In genomic region chr1:186749675-186750283, GRCm38 (mm10) we compare ENCODE assay signal across 8 mouse cellular contexts. TPM values are rescaled to one million over a fixed set of nuclear protein-coding genes. Genes with fewer than 3 reads are reported as not detected.
A peak's percentile ranks its signal among the peaks of the same experiment; 100 is the strongest.
DNase-seq lines count a peak whose midpoint lies in the region; ATAC-seq and TF ChIP-seq lines count a peak whose summit lies in the region.

No protein-coding gene starts in this region.

- peak overlapping the region; percentile 72 for H3K4me2 ChIP-seq in forebrain, embryonic 16.5 days (ENCODE audit: low read length)
- H3K4me2 ChIP-seq in liver, embryonic 14.5 days (ENCODE audit: low read depth), result peak overlapping the region; percentile 81
- H3K4me2 ChIP-seq in stomach, postnatal 0 days (replicated peaks; ENCODE audit: low read depth), result peak overlapping the region; percentile 81

- peak overlapping the region; percentile 89 for H3K27ac ChIP-seq in left cerebral cortex, adult 2 months
- H3K27ac ChIP-seq in forebrain, embryonic 16.5 days (ENCODE audit: low read length), result peak overlapping the region; percentile 82; the same call in 1 of the 2 replicates
- H3K27ac ChIP-seq in liver, embryonic 14.5 days, result peak overlapping the region; percentile 19; the same call in 1 of the 2 replicates
- no peak overlapping the region for H3K27ac ChIP-seq in stomach, postnatal 0 days (replicated peaks)

- TF ChIP-seq CTCF in left cerebral cortex, adult 2 months (IDR thresholded peaks at IDR 0.05), result no peak
- no peak for TF ChIP-seq CTCF in liver, embryonic 14.5 days (IDR thresholded peaks at IDR 0.05; ENCODE audit: low read depth)
- no peak for TF ChIP-seq CTCF in stomach, postnatal 0 days (IDR thresholded peaks at IDR 0.05; ENCODE audit: low read depth)

- H3K36me3 ChIP-seq in forebrain, embryonic 16.5 days (ENCODE audit: control insufficient read depth, insufficient read depth), result no peaks in the 10 kb centered on the region
- no peaks in the 10 kb centered on the region for H3K36me3 ChIP-seq in liver, embryonic 14.5 days (replicated peaks; ENCODE audit: control insufficient read depth, insufficient read depth, low read depth)
- H3K36me3 ChIP-seq in stomach, postnatal 0 days (ENCODE audit: control insufficient read depth, insufficient read depth, low read length), result no peaks in the 10 kb centered on the region

- H3K4me1 ChIP-seq in forebrain, embryonic 16.5 days (replicated peaks; ENCODE audit: control insufficient read depth, insufficient read depth, low read length), result peaks cover 18% of the 10 kb centered on the region
- H3K4me1 ChIP-seq in liver, embryonic 14.5 days (replicated peaks; ENCODE audit: control insufficient read depth in 2 of 2, insufficient read depth in 2 of 2, low read length in 1 of 2), result peaks cover 3 to 5% of the 10 kb centered on the region in 2 experiments; a peak in 2 of 4 replicates
- H3K4me1 ChIP-seq in stomach, postnatal 0 days (replicated peaks; ENCODE audit: control insufficient read depth, insufficient read depth), result no peaks in the 10 kb centered on the region

- WGBS in forebrain, embryonic 16.5 days, result 33% methylated on average over 10 of the region's 10 CpGs
- 29% methylated on average over 10 of the region's 10 CpGs for WGBS in liver, embryonic 14.5 days (ENCODE audit: insufficient replicate concordance)
- 33% methylated on average over 10 of the region's 10 CpGs for WGBS in stomach, postnatal 0 days

- DNase-seq in left cerebral cortex, adult 2 months (ENCODE audit: extremely low spot score in 1 of 2, low spot score in 2 of 2), result no peak
- DNase-seq in left cerebral cortex, adult 18-20 months (ENCODE audit: low spot score in 2 of 2), result no peak
- peak; percentile 5 for DNase-seq in c-Kit-positive CD71-positive TER-119-negative erythroid progenitor cells, embryonic 14.5 days (ENCODE audit: low read depth)
- DNase-seq in liver, embryonic 14.5 days (ENCODE audit: low read depth in 3 of 3, low spot score in 3 of 3), result no peak
- DNase-seq in stomach, postnatal 0 days (ENCODE audit: low spot score), result no peak
- DNase-seq in ovary, postnatal 36 days (ENCODE audit: low spot score), result no peak
- no peak for DNase-seq in testis, postnatal 14 days (ENCODE audit: low spot score)

- H3K9ac ChIP-seq in forebrain, embryonic 16.5 days (replicated peaks; ENCODE audit: low read depth, low read length), result peak overlapping the region; percentile 95
- H3K9ac ChIP-seq in liver, embryonic 14.5 days (replicated peaks), result peak overlapping the region; percentile 77
- peak overlapping the region; percentile 84 for H3K9ac ChIP-seq in stomach, postnatal 0 days (ENCODE audit: low read length)

- TF ChIP-seq EP300 in liver, embryonic 14.5 days (IDR thresholded peaks at IDR 0.05; ENCODE audit: low read depth), result no peak
- no peak for TF ChIP-seq EP300 in stomach, postnatal 0 days (optimal IDR thresholded peaks at IDR 0.05)

- no peaks in the 10 kb centered on the region for H3K9me3 ChIP-seq in forebrain, embryonic 16.5 days (ENCODE audit: control insufficient read depth, low read length)
- H3K9me3 ChIP-seq in liver, embryonic 14.5 days (ENCODE audit: control insufficient read depth, low read length), result no peaks in the 10 kb centered on the region
- no peaks in the 10 kb centered on the region for H3K9me3 ChIP-seq in stomach, postnatal 0 days (ENCODE audit: control insufficient read depth, low read length)

- peak overlapping the region; percentile 82 for H3K4me3 ChIP-seq in left cerebral cortex, adult 2 months
- H3K4me3 ChIP-seq in forebrain, embryonic 16.5 days (replicated peaks; ENCODE audit: low read length), result peak overlapping the region; percentile 93
- H3K4me3 ChIP-seq in liver, embryonic 14.5 days (ENCODE audit: insufficient read depth in 1 of 2, low read depth in 2 of 2, low read length in 2 of 2), result peak overlapping the region; percentile 79 to 92
- H3K4me3 ChIP-seq in stomach, postnatal 0 days (ENCODE audit: low read depth, low read length), result peak overlapping the region; percentile 72

- H3K27me3 ChIP-seq in forebrain, embryonic 16.5 days (replicated peaks; ENCODE audit: control insufficient read depth, insufficient read depth, low read length), result no peaks in the 10 kb centered on the region
- no peaks in the 10 kb centered on the region for H3K27me3 ChIP-seq in liver, embryonic 14.5 days (ENCODE audit: control insufficient read depth, insufficient read depth, low read length)
- no peaks in the 10 kb centered on the region for H3K27me3 ChIP-seq in stomach, postnatal 0 days (ENCODE audit: control insufficient read depth, insufficient read depth, low read length)

- intact Hi-C loops in left cerebral cortex, adult 2 months (cut with DNase I), result no loop called here

- ATAC-seq in forebrain, embryonic 16.5 days, result peak; percentile 74
- ATAC-seq in liver, embryonic 14.5 days (ENCODE audit: insufficient read depth), result peak; percentile 55; the same call in 1 of the 2 replicates
- ATAC-seq in stomach, postnatal 0 days (ENCODE audit: low FRiP score, low TSS enrichment), result peak; percentile 31; the same call in 1 of the 2 replicates

RNA-seq across cellular contexts. Expression of gene Rrp15, which starts 0.6 kb away (rescaled TPM):
- 10 to 100 TPM; 13.1 to 15.8 TPM for total RNA-seq in left cerebral cortex, adult 2 months (2021)
- total RNA-seq in left cerebral cortex, adult 18-20 months (2021), result 10 to 100 TPM; 12.9 to 13.3 TPM
- 37.1 and 39.6 TPM in 2 replicates for polyA plus RNA-seq in forebrain, embryonic 16.5 days (2015; fragmentation: Nextera tagmentation; extraction: Ambion mirVana)
- polyA plus RNA-seq in liver, embryonic 14.5 days (2012; rRNA removed), result 9.0 and 21.7 TPM in 2 replicates
- 29.1 and 33.3 TPM in 2 replicates for polyA plus RNA-seq in liver, embryonic 14.5 days (2014; fragmentation: Nextera tagmentation; extraction: Ambion mirVana)
- 32.3 and 33.1 TPM in 2 replicates for polyA plus RNA-seq in stomach, postnatal 0 days (2015; fragmentation: Nextera tagmentation; extraction: Ambion mirVana)

RNA-seq across cellular contexts. Expression of gene Tgfb2, which starts 44.0 kb away (rescaled TPM):
- total RNA-seq in left cerebral cortex, adult 2 months (2021), result 1 to 10 TPM; 6.0 to 7.4 TPM
- 1 to 10 TPM; 4.6 to 5.4 TPM for total RNA-seq in left cerebral cortex, adult 18-20 months (2021)
- polyA plus RNA-seq in forebrain, embryonic 16.5 days (2015; fragmentation: Nextera tagmentation; extraction: Ambion mirVana), result 21.4 and 22.0 TPM in 2 replicates
- 0.11 and 0.21 TPM in 2 replicates for polyA plus RNA-seq in liver, embryonic 14.5 days (2012; rRNA removed)
- polyA plus RNA-seq in liver, embryonic 14.5 days (2014; fragmentation: Nextera tagmentation; extraction: Ambion mirVana), result 0.66 and 1.3 TPM in 2 replicates
- polyA plus RNA-seq in stomach, postnatal 0 days (2015; fragmentation: Nextera tagmentation; extraction: Ambion mirVana), result 10.3 and 11.0 TPM in 2 replicates
